ENCODE assay signal across 24 mouse cellular contexts in the genomic region with DNA sequence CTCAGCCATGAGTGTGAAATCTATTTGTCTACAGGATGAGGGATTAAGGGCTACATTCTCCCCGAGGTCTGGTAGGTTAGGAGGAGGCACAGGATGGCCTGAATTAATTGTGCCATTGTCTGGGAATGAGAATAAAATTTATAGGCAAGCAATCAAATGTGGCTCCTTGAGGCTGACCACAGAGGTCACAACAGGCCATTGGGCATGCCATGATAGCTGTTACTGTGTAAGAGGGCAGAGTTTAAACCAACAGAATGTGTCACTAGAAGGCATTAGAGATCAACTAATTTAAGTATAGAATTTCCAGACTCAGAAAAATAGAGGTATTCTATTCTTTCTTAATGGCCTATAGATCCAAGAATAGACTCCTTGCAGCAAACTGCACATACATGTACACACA.
"Had no signal": no experiment of that assay in that cellular context is flagged by ENCODE, and none has a peak within 500 bp of the region (broad histone marks: within the 10 kb centered on the region; RNA-seq: fewer than 3 reads in every experiment).

No protein-coding gene starts in this region.

- ATAC-seq: hindbrain, postnatal 0 days; intestine, embryonic 16.5 days; liver, embryonic 12.5 days had no signal

- DNase-seq: gastrocnemius, postnatal 14 days; gastrocnemius, postnatal 36 days; heart, adult 2 months; heart, postnatal 14 days; heart, postnatal 36 days; kidney, adult 11 months; kidney, adult 2 months; kidney, adult 9 months; kidney, postnatal 14 days; kidney, postnatal 36 days; liver had no signal

- H3K36me3 ChIP-seq: heart, embryonic 13.5 days; heart, embryonic 15.5 days; hindbrain, embryonic 13.5 days; hindbrain, embryonic 15.5 days; kidney, embryonic 15.5 days; limb, embryonic 10.5 days; limb, embryonic 12.5 days; liver, embryonic 12.5 days had no signal

- H3K9ac ChIP-seq: heart, embryonic 13.5 days; heart, embryonic 15.5 days; hindbrain, embryonic 13.5 days; hindbrain, embryonic 15.5 days; kidney, embryonic 15.5 days; limb, embryonic 12.5 days; liver, embryonic 12.5 days had no signal

- H3K9me3 ChIP-seq: hindbrain, embryonic 13.5 days; hindbrain, embryonic 15.5 days; kidney, embryonic 15.5 days; limb, embryonic 10.5 days had no signal

- H3K4me3 ChIP-seq: heart, adult 2 months; heart, embryonic 13.5 days; heart, embryonic 15.5 days; hindbrain, embryonic 13.5 days; hindbrain, embryonic 15.5 days; kidney, embryonic 15.5 days; left cerebral cortex, adult 2 months; limb, embryonic 10.5 days; limb, embryonic 12.5 days; liver, embryonic 12.5 days had no signal

- H3K4me1 ChIP-seq: hindbrain, embryonic 13.5 days; hindbrain, embryonic 15.5 days; limb, embryonic 10.5 days had no signal

- H3K4me2 ChIP-seq: heart, embryonic 11.5 days; heart, embryonic 13.5 days; heart, embryonic 15.5 days; hindbrain, embryonic 13.5 days; hindbrain, embryonic 15.5 days; kidney, embryonic 15.5 days; limb, embryonic 12.5 days; liver, embryonic 12.5 days had no signal

- H3K27me3 ChIP-seq: heart, embryonic 13.5 days; heart, embryonic 15.5 days; hindbrain, embryonic 13.5 days; hindbrain, embryonic 15.5 days; kidney, embryonic 15.5 days; limb, embryonic 12.5 days had no signal

- H3K27ac ChIP-seq: heart, adult 2 months; heart, embryonic 13.5 days; heart, embryonic 15.5 days; hindbrain, embryonic 13.5 days; hindbrain, embryonic 15.5 days; hindbrain, postnatal 0 days; kidney, embryonic 15.5 days; kidney, postnatal 0 days; left cerebral cortex, adult 2 months; limb, embryonic 10.5 days; limb, embryonic 12.5 days; liver, embryonic 12.5 days had no signal
